Comparison of ENCODE assay signal across 15 mouse cellular contexts in genomic region chr19:4072706-4073424, GRCm38 (mm10). TPM values are rescaled to one million over a fixed set of nuclear protein-coding genes. Genes with fewer than 3 reads are reported as not detected.
"Had no signal": no experiment of that assay in that cellular context is flagged by ENCODE, and none has a peak within 500 bp of the region (broad histone marks: within the 10 kb centered on the region; RNA-seq: fewer than 3 reads in every experiment).

No protein-coding gene starts in this region.

- H3K4me1 ChIP-seq: limb, embryonic 15.5 days; midbrain, embryonic 13.5 days; neural tube, embryonic 15.5 days had no signal

- H3K27me3 ChIP-seq: limb, embryonic 15.5 days; liver, embryonic 15.5 days; midbrain, embryonic 13.5 days; neural tube, embryonic 15.5 days had no signal

- H3K36me3 ChIP-seq: limb, embryonic 15.5 days; liver, embryonic 15.5 days; midbrain, embryonic 13.5 days; neural tube, embryonic 15.5 days had no signal

- DNase-seq: left cerebral cortex, postnatal 4 days; lung, embryonic 14.5 days; lung, postnatal 10 days; right cerebral cortex, adult 18-20 months; right cerebral cortex, postnatal 25 days; thymus, postnatal 36 days had no signal

- H3K27ac ChIP-seq: limb, embryonic 15.5 days; liver, embryonic 15.5 days; midbrain, embryonic 13.5 days; neural tube, embryonic 15.5 days had no signal

- H3K4me2 ChIP-seq: limb, embryonic 15.5 days; liver, embryonic 15.5 days; lung, embryonic 14.5 days; midbrain, embryonic 13.5 days; neural tube, embryonic 15.5 days had no signal

- ATAC-seq: intestine, embryonic 16.5 days; midbrain, embryonic 13.5 days had no signal

- H3K9me3 ChIP-seq: limb, embryonic 15.5 days; liver, embryonic 15.5 days; midbrain, embryonic 13.5 days; neural tube, embryonic 15.5 days had no signal

- H3K4me3 ChIP-seq: limb, embryonic 15.5 days; liver, embryonic 15.5 days; midbrain, embryonic 13.5 days; myocyte; neural tube, embryonic 15.5 days had no signal

- H3K9ac ChIP-seq: limb, embryonic 15.5 days; liver, embryonic 15.5 days; lung, embryonic 14.5 days; midbrain, embryonic 13.5 days; neural tube, embryonic 15.5 days had no signal

RNA-seq across cellular contexts. Expression of gene Cabp2, which starts 8.5 kb away (rescaled TPM):
- polyA plus RNA-seq: large intestine, adult 2 months; limb, embryonic 15.5 days; lung, embryonic 14.5 days; midbrain, embryonic 13.5 days; myocyte; neural tube, embryonic 11.5 days; neural tube, embryonic 15.5 days; small intestine, adult 2 months had no signal

RNA-seq across cellular contexts. Expression of gene Gstp3, which starts 13.5 kb away (rescaled TPM):
- polyA plus RNA-seq: lung, embryonic 14.5 days; midbrain, embryonic 13.5 days; neural tube, embryonic 11.5 days; neural tube, embryonic 15.5 days had no signal
